Mouse (Mus musculus) CD4-positive naive resting alpha-beta T cell, adult 57 days (primary cell): ENCODE results near the gene St8sia2. TPM values are rescaled to one million over a fixed set of nuclear protein-coding genes. Genes with fewer than 3 reads are reported as not detected.

ENCODE experiments used
- total RNA-seq: library from RNA; stranded (reverse); gene quantifications from one replicate; pipeline ENCODE4 v1.2.4, GENCODE M21; 2023

The St8sia2 gene
- 0.24 TPM for total RNA-seq

DNA sequence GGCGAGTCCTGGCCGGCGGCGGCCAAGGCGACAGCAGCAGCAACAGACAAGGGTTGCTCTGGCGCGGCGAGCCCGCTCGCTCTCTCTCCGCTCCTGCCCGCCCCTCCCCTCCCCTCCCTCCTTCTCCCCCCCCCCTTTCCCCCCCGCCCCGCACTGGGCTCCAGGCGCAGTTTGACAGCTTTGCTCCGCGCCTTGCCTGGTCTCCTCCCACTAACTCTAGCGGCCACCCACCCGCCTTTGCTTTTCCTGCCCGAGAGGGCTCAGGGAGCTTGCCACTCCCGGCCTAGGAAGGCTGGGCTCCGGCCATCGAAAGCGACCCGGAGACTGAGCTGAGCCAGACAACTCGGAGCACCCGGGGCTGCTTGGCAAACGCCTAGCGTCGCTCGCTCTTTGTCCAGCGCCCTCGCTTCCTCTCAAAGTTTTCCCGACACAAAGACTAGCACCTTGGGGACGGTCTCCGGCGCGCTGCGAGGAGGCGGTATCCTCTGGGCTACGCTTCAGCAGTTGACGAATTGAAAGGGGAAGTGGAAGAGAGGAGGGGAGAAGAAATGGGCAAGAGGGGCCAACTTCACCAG, at the start of gene St8sia2:
TSS of gene St8sia2 (minus strand) at position 90 of the 575 bp plus-strand sequence.

